ENCODE assay signal across 8 mouse cellular contexts in genomic region chr13:111996910-111997309, GRCm38 (mm10).
A peak's percentile ranks its signal among the peaks of the same experiment; 100 is the strongest.
DNase-seq lines count a peak whose midpoint lies in the region; ATAC-seq and TF ChIP-seq lines count a peak whose summit lies in the region.

No protein-coding gene starts in this region.

- peaks cover 14% of the 10 kb centered on the region for H3K4me1 ChIP-seq in midbrain, embryonic 14.5 days (ENCODE audit: control insufficient read depth, insufficient read depth, low read length)
- peaks cover 33% of the 10 kb centered on the region for H3K4me1 ChIP-seq in midbrain, embryonic 10.5 days
- peaks cover 6% of the 10 kb centered on the region; the same call in 1 of the 2 replicates for H3K4me1 ChIP-seq in intestine, postnatal 0 days (replicated peaks; ENCODE audit: control insufficient read depth, insufficient read depth, low read length)

- H3K36me3 ChIP-seq in midbrain, embryonic 14.5 days (ENCODE audit: control insufficient read depth, insufficient read depth, low read length): no peaks in the 10 kb centered on the region
- H3K36me3 ChIP-seq in midbrain, embryonic 10.5 days: no peaks in the 10 kb centered on the region
- H3K36me3 ChIP-seq in intestine, postnatal 0 days (ENCODE audit: control insufficient read depth, insufficient read depth): no peaks in the 10 kb centered on the region

- ATAC-seq in midbrain, embryonic 14.5 days (ENCODE audit: low FRiP score, low TSS enrichment): no peak
- ATAC-seq in intestine, postnatal 0 days: no peak
- no peak for ATAC-seq in activated CD4-positive, CD25-positive, alpha-beta regulatory T cell, adult 4 months

- H3K27ac ChIP-seq in midbrain, embryonic 14.5 days (replicated peaks; ENCODE audit: low read depth, low read length): no peak overlapping the region
- no peak overlapping the region for H3K27ac ChIP-seq in midbrain, embryonic 10.5 days (replicated peaks)
- H3K27ac ChIP-seq in intestine, postnatal 0 days (ENCODE audit: low read depth, low read length): no peak overlapping the region

- no peak overlapping the region for H3K4me3 ChIP-seq in midbrain, embryonic 14.5 days (replicated peaks; ENCODE audit: low read depth, low read length)
- H3K4me3 ChIP-seq in midbrain, embryonic 10.5 days: no peak overlapping the region
- no peak overlapping the region for H3K4me3 ChIP-seq in intestine, postnatal 0 days (ENCODE audit: low read depth, low read length)

- intact Hi-C loops in left cerebral cortex, postnatal 4 days (cut with DNase I): no loop called here

- no peaks in the 10 kb centered on the region for H3K27me3 ChIP-seq in midbrain, embryonic 14.5 days (ENCODE audit: control insufficient read depth, insufficient read depth, low read length)
- peaks cover 5% of the 10 kb centered on the region for H3K27me3 ChIP-seq in midbrain, embryonic 10.5 days (ENCODE audit: low read depth, poor library complexity, severe bottlenecking)
- H3K27me3 ChIP-seq in intestine, postnatal 0 days (replicated peaks; ENCODE audit: control insufficient read depth, insufficient read depth, low read length): no peaks in the 10 kb centered on the region

- no peak for TF ChIP-seq CTCF in intestine, postnatal 0 days (IDR thresholded peaks at IDR 0.05; ENCODE audit: low read depth)

- H3K4me2 ChIP-seq in midbrain, embryonic 14.5 days (ENCODE audit: low read length): no peak overlapping the region
- H3K4me2 ChIP-seq in intestine, postnatal 0 days (replicated peaks; ENCODE audit: low read depth): no peak overlapping the region

- no peak overlapping the region for H3K9ac ChIP-seq in midbrain, embryonic 14.5 days (replicated peaks; ENCODE audit: low read length)
- no peak overlapping the region for H3K9ac ChIP-seq in intestine, postnatal 0 days (ENCODE audit: low read depth, low read length)

- 50% methylated on average over 11 of the region's 11 CpGs for WGBS in midbrain, embryonic 14.5 days
- 75% methylated on average over 11 of the region's 11 CpGs for WGBS in midbrain, embryonic 10.5 days
- 75% methylated on average over 11 of the region's 11 CpGs for WGBS in intestine, postnatal 0 days

- DNase-seq in midbrain, embryonic 14.5 days: peak; percentile 44
- no peak for DNase-seq in midbrain, embryonic 10.5 days (ENCODE audit: low spot score)
- peak; percentile 72 for DNase-seq in cerebellum, adult 9-10 months
- peak; percentile 62 for DNase-seq in heart, postnatal 4 days
- DNase-seq in left cerebral cortex, postnatal 4 days: peak; percentile 91
- no peak for DNase-seq in thymus, postnatal 25 days

- no peaks in the 10 kb centered on the region for H3K9me3 ChIP-seq in midbrain, embryonic 14.5 days (ENCODE audit: control insufficient read depth, low read length)
- H3K9me3 ChIP-seq in midbrain, embryonic 10.5 days (replicated peaks): no peaks in the 10 kb centered on the region
- no peaks in the 10 kb centered on the region for H3K9me3 ChIP-seq in intestine, postnatal 0 days (ENCODE audit: control insufficient read depth)

Comparison
In these comparisons a context has a peak if more than half of its experiments do, and no peak if none do; other contexts are left out.
1. DNase-seq: peak in midbrain, embryonic 14.5 days (single experiment), cerebellum, adult 9-10 months (single experiment), heart, postnatal 4 days (single experiment) and left cerebral cortex, postnatal 4 days (single experiment); none in midbrain, embryonic 10.5 days (single experiment) and thymus, postnatal 25 days (single experiment).